Mouse (Mus musculus): ENCODE measurements around the gene Scn5a.

Scn5a gene

GRCm38 (mm10) chr9:119457122-119457521, 121.7 kb downstream of the Scn5a start:
- no peak for DNase-seq (ENCODE audit: low spot score)

DNA sequence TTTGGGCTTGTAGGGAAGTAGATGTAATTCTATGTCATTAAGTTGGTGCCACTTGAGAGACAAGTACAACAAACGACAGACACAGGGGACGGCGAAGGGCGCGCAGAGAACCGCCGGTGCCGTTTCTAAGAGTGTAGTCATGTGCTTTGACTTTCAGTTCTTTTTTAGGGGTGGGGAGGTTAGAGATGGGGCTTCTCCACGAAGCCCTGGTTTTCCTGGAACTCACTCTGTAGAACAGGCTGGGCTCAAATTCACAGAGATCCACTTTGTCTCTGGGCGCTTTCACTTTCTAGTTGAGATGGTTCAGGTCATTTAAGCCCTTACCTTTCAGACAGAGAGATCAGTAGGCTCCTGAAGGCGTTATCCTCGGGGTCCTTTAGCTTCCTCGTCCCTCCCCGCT, 122.8 kb downstream of the Scn5a start:
- no peak for DNase-seq (ENCODE audit: low spot score)

DNA sequence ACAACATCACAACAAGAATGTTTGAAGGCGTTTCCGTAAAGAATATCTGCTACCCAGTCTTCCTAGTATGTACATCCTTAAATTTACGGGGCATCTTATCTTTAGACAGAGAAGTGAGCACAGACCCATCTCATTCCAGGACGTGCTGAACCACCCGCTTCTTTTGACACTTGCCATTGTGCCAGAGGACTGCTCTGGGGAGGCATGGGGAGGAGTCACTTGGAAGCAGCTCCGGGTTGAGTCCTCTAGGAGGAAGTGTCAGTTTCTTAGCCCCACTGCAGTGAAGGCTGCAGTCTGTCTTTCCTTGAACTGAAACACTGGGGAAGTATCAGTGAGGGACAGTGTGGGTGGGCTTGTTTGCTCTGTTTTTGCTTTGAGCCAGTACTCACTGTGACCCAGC, 133.1 kb downstream of the Scn5a start:
- no peak for DNase-seq (ENCODE audit: low spot score)

- peak; percentile 93 for DNase-seq (ENCODE audit: low spot score)
Measured at GRCm38 (mm10) chr9:119444738-119445429, 133.9 kb downstream of the Scn5a start, which contains the start of gene Exog. Gene Exog, plus strand, starts transcription at chr9:119444943.

DNA sequence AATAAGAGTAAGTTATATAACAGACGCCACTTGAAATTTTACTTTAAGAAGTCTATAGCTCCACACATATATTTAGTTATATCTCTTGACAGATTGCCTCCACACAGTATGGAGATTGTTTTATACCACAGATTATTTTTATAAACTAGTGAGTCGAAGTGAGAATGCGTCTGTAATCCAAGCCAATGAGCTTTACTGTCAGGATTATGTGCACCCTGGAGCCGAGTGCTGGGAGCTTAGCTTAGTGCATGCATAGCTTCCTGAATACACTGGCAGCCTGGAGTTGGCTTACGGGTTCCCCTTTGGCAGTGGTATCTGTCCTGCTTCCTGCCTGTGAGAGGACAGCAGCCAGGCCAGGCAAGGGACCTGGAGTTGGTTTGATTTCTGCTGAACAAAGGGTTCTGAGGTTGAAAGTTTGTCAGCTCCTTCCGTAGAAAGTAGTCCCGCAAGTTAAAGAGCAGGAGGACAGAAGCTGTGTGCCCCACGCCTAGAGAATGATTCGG, 140.3 kb downstream of the Scn5a start:
- DNase-seq (ENCODE audit: low spot score): no peak

DNA sequence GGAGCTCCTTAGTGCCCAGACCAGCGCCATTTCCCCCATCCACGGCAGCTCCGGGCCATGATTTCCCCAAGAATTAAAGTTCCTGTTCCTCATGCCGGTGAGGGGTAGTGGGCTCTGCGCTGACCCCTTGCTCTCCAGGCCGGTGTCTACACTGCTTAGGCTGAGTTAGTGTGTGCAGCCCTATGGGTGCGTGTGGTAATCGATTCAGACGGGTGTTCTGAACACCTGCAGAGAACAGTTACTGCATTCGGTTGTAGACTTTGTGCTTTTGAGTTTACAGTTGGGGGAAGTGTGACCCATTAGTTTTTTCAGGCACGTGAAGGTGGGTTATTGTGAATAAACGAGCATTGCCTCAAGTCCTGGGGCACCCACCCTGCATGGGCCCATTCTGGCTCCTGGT, 140.8 kb downstream of the Scn5a start:
- no peak for DNase-seq (ENCODE audit: low spot score)

DNA sequence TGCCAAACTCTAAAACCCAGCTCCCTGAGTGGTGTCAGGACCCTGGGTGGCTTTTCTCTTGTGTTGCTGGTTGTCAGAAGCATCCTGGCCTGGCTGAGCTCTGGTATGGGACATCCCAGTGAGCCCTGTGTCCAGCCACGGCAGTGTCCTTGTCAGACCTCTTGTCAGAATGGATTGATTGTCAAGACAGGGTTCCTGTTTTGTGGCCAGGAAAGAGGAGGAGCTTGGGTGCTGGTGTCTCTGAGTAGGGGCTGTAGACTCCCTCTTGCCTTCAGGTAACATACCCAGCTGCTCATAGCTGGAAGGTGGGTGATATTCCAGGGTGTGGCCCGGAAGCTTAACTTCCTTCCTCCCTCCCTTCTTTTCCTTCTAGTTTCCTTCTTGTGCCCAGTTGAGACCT, 143.0 kb downstream of the Scn5a start:
- DNase-seq (ENCODE audit: low spot score): no peak
